Mouse (Mus musculus) central nervous system, embryonic 11.5 days (tissue): ENCODE data around the gene Gm21964. TPM values are rescaled to one million over a fixed set of nuclear protein-coding genes. Genes with fewer than 3 reads are reported as not detected.

Experiments
- polyA plus RNA-seq: library from polyadenylated mRNA; depleted of rRNA; stranded (reverse); fragments of >200 nt; gene quantifications from 2 replicates; pipeline ENCODE4 v1.2.3, GENCODE M21; 2012; rRNA removed

Gm21964 gene
- polyA plus RNA-seq = not detected in 2 replicates

GRCm38 (mm10) chr8:110100907-110101306 lies at the start of gene Gm21964:
Gm21964 (plus strand) TSS chr8:110101207.

GRCm38 (mm10) chr8:110079282-110080221 lies 21.5 kb upstream of the Gm21964 start, which contains the start of gene Zfp612:
Zfp612 (plus strand) TSS chr8:110079746.

GRCm38 (mm10) chr8:110102653-110103052 lies 1.6 kb downstream of the Gm21964 start, which contains the start of gene Gm17720:
Gm17720 (minus strand) TSS chr8:110102753.

Other genes starting within 250 kb of the Gm21964 start
- gene Phlpp2, start 232.7 kb upstream of the Gm21964 start, polyA plus RNA-seq = 9.8 and 12.4 TPM in 2 replicates
- gene Marveld3, start 139.0 kb upstream of the Gm21964 start, polyA plus RNA-seq = 0.37 and 0.47 TPM in 2 replicates
- not detected in 2 replicates for gene Tat, start 110.8 kb upstream of the Gm21964 start, polyA plus RNA-seq
- gene Chst4, start 61.5 kb upstream of the Gm21964 start, polyA plus RNA-seq = 0.17 TPM in 1 of 2 replicates, not detected in the other
- gene Zfp612, start 21.5 kb upstream of the Gm21964 start, polyA plus RNA-seq = 7.1 and 8.1 TPM in 2 replicates
- gene Gm17720, start 1.5 kb downstream of the Gm21964 start, polyA plus RNA-seq = not detected in 2 replicates
- gene Calb2, start 67.0 kb downstream of the Gm21964 start, polyA plus RNA-seq = 5.1 and 6.2 TPM in 2 replicates
- 7.8 and 9.5 TPM in 2 replicates for gene Cmtr2, start 114.5 kb downstream of the Gm21964 start, polyA plus RNA-seq
- 0.11 TPM in 2 replicates for gene Hydin, start 165.8 kb downstream of the Gm21964 start, polyA plus RNA-seq